Mouse (Mus musculus) adrenal gland, adult 18-20 months (tissue): ENCODE measurements around the gene Hrg. TPM values are rescaled to one million over a fixed set of nuclear protein-coding genes. Genes with fewer than 3 reads are reported as not detected.

Experiments
- DNase-seq, 2 experiments: peaks; one replicate each; pipeline ENCODE4 v3.0.0; 2021 to 2022; ENCODE audit warnings: low spot score in 2 of 2
- total RNA-seq, 2 experiments: library from RNA; stranded (reverse); gene quantifications; 1 replicate in 1 of 2; 2 replicates in 1 of 2; pipeline ENCODE4 v1.2.3; 2021

Hrg gene
- total RNA-seq, 2 experiments from 2014 or later: 1.2 TPM; not detected in 1

- no peak for DNase-seq
Measured at GRCm38 (mm10) chr16:22956085-22956439, 5.2 kb downstream of the Hrg start.

DNA sequence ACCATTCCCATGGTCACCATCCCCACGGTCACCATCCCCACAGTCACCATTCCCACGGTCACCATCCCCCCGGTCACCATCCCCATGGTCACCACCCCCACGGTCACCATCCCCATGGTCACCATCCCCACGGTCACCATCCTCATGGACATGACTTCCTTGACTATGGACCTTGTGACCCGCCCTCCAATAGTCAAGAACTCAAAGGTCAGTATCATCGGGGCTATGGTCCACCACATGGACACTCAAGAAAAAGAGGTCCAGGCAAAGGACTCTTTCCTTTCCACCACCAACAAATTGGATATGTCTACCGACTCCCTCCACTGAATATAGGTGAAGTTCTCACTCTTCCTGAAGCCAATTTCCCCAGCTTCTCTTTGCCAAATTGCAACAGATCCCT, 10.2 kb downstream of the Hrg start:
- DNase-seq: no peak

- DNase-seq: no peak
Measured at GRCm38 (mm10) chr16:22962256-22962655, 11.4 kb downstream of the Hrg start.

- no peak for DNase-seq
Measured at GRCm38 (mm10) chr16:22963293-22963692, 12.4 kb downstream of the Hrg start.

DNA sequence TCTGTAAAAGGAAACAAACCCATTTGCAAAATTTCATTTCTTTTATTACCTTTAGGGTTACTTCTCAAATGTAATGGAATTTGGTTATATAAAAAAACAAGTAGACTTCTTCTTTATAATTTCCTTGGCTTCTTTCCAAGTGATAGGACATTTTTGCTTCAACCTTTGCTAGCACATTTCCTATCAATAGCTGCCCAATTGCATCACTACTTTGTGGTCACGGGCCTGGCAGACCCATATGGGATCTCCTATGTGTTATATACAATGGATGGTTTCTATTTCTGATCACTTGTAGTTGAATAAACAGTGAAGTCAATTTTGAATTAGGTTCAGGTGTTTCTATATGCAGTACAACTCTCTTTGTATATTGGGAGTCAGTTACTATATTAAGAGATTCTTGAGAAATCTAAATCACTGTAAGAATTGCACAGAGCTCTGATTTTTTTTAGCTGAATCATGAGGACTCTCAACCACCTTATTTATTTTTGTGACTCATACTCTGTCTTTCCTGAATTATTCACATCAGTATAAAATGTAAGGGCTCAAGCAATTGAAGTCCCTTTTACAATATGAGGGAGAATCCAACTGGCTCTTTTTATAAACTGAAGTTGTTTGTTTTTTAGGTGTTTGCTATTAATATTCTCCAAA, 16.6 kb downstream of the Hrg start:
- DNase-seq: no peak

DNA sequence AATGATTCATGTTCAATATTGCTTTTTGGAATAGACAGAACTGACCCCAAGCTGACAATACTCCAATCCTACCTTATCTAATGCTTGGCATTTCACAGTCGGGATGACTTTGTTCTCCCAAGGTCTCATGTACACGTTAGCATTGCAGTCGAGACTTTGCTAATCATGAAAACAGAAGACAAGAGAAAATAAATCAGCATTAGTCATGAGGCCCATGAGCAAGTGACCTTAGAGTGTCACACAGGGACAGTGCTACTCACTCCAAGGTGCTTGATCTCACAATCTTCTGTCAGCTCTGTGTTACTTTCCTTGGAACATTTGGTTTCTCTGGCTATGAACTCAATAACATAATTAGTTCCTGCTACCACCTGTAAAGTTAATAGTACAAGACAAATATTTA, 46.1 kb downstream of the Hrg start:
- DNase-seq: peak in 1 of 2 experiments; percentile 2

Other genes starting within 250 kb of the Hrg start
- gene Crygs, start 139.5 kb upstream of the Hrg start, total RNA-seq: not detected
- gene Tbccd1, start 93.4 kb upstream of the Hrg start, total RNA-seq: 10 to 100 TPM; 13.8 TPM
- 10 to 100 TPM; 60.8 to 72.1 TPM for gene Dnajb11, start 93.2 kb upstream of the Hrg start, total RNA-seq
- gene Ahsg, start 59.8 kb upstream of the Hrg start, total RNA-seq: 1 to 10 TPM; 5.0 to 8.3 TPM
- 10 to 100 TPM in 1 of 2 experiments, 1 to 10 TPM in 1; 1.6 to 78.1 TPM for gene Fetub, start 32.7 kb upstream of the Hrg start, total RNA-seq
- gene Kng2, start 78.4 kb downstream of the Hrg start, total RNA-seq: 10 to 100 TPM; 11.9 to 31.8 TPM
- gene Kng1, start 106.8 kb downstream of the Hrg start, total RNA-seq: 1 to 10 TPM in 1 of 2 experiments, under 1 TPM in 1; 0.60 to 1.1 TPM
- gene Eif4a2, start 156.4 kb downstream of the Hrg start, total RNA-seq: 100 to 1,000 TPM; 551 to 581 TPM
- 1 to 10 TPM; 4.3 to 7.7 TPM for gene Rfc4, start 176.7 kb downstream of the Hrg start, total RNA-seq
- 100 to 1,000 TPM; 265 to 655 TPM for gene Adipoq, start 195.5 kb downstream of the Hrg start, total RNA-seq